Mouse (Mus musculus): ENCODE measurements around the gene Dynll2. TPM values are rescaled to one million over a fixed set of nuclear protein-coding genes. Genes with fewer than 3 reads are reported as not detected.

Dynll2 gene
- polyA plus RNA-seq, 1 experiment from 2014 or later, result 17.3 TPM

DNA sequence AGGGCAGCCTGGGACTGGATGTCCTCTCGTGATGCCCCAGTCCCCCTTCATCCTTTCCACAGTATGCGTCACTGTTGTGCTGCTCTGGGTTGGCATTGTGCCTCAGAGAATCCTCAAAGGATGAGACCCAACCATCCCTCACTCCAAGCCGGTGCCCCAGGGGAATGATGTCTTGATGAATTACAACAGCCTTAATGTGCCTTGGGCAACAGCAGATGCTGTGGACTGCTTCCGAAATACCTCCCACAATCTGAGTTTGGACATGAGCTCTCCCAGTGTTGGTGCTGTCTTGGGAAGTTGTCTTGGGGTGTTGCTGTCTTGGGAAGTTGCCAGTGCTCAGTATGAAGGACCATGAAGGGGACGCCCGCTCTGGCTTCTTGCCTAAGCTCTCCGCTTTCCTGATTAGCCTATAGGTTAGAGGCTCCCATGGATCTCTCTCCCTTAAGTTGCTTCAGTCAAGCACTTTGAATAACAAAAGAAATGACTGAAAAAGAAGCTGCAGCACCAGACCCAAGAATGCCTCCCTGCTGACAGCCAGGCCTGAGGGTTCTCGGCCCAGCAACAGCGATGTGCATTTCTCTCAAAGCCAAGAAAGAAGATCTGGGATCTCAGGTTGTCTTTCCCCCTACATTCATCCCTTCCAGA is 40.2 kb upstream of the Dynll2 start:
- Histone ChIP-seq H3K4me3 (ENCODE audit: control insufficient read depth in 1 of 2, insufficient read depth in 1 of 2, low read depth in 1 of 2, low read length in 2 of 2) (no peak overlapping the region), H3K9me3 (ENCODE audit: control insufficient read depth, low read length) (no peaks in the 10 kb centered on the region), H3K4me1 (ENCODE audit: control insufficient read depth in 2 of 2, insufficient read depth in 2 of 2, low read length in 2 of 2) (peaks cover 9 to 13% of the 10 kb centered on the region in 2 experiments; a peak in 3 of 4 replicates), H3K27ac (replicated peaks in 1 of 2; ENCODE audit: control insufficient read depth in 1 of 2, insufficient read depth in 1 of 2, low read depth in 2 of 2, low read length in 2 of 2) (no peak overlapping the region), H3K9ac (ENCODE audit: low read length) (peak overlapping the region; percentile 19; the same call in 1 of the 2 replicates), H3K36me3 (ENCODE audit: control insufficient read depth, insufficient read depth, low read length) (no peaks in the 10 kb centered on the region), H3K27me3 (ENCODE audit: control insufficient read depth, insufficient read depth, low read length) (no peaks in the 10 kb centered on the region), H3K4me2 (ENCODE audit: low read length) (no peak overlapping the region)
- ATAC-seq (ENCODE audit: insufficient number of reproducible peaks, insufficient read depth, low FRiP score, low read depth), result no peak
- WGBS, result 75% methylated on average over 9 of the region's 9 CpGs

DNA sequence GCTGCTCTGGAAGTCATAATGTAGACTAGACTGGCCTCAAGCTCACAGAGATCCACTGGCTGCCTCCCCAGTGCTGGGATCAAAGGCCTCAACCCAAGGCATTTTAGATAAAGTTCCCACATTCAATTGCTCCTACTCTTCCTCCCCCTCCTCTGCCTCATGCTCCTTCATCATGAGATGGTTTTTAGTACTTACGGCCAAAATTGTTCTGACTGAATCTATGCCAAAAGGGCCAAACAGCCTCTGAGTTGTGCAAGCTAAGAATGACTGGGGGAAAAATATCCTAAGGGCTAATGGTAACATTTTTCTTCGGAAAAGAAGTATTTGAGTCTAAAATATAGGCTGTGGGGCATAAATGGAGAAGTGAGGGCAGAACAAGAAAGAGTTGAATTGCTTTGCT is 36.6 kb upstream of the Dynll2 start:
- Histone ChIP-seq H3K4me2 (ENCODE audit: low read length) (no peak overlapping the region), H3K4me1 (ENCODE audit: control insufficient read depth in 2 of 2, insufficient read depth in 2 of 2, low read length in 2 of 2) (peaks cover 13 to 16% of the 10 kb centered on the region in 2 experiments), H3K9ac (ENCODE audit: low read length) (no peak overlapping the region), H3K27me3 (ENCODE audit: control insufficient read depth, insufficient read depth, low read length) (no peaks in the 10 kb centered on the region), H3K4me3 (ENCODE audit: control insufficient read depth in 1 of 2, insufficient read depth in 1 of 2, low read depth in 1 of 2, low read length in 2 of 2) (no peak overlapping the region), H3K9me3 (ENCODE audit: control insufficient read depth, low read length) (no peaks in the 10 kb centered on the region), H3K36me3 (ENCODE audit: control insufficient read depth, insufficient read depth, low read length) (no peaks in the 10 kb centered on the region), H3K27ac (replicated peaks in 1 of 2; ENCODE audit: control insufficient read depth in 1 of 2, insufficient read depth in 1 of 2, low read depth in 2 of 2, low read length in 2 of 2) (no peak overlapping the region)
- ATAC-seq (ENCODE audit: insufficient number of reproducible peaks, insufficient read depth, low FRiP score, low read depth), result no peak
- WGBS, result 71% methylated on average over 2 of the region's 2 CpGs

DNA sequence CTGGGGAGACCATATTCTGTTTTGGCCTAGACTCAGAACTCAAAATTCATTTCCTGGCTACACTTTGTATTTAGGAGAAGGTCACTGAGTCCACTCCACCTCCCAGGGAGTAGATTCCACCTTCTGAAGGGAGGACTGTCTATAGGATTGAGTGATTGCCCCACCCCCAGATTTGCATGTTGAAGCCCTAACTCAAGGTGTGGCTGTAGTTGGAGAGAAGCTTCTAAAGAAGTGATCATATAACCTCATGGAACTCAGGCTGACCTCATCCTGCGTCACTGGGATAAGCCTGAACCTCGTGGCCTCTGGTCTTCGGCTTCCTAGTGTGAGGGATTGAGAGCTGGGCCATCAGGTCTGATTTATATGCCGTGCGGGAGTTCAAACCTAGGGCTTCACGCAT is 28.5 kb upstream of the Dynll2 start:
- Histone ChIP-seq H3K4me3 (ENCODE audit: control insufficient read depth in 1 of 2, insufficient read depth in 1 of 2, low read depth in 1 of 2, low read length in 2 of 2) (no peak overlapping the region), H3K27me3 (ENCODE audit: control insufficient read depth, insufficient read depth, low read length) (no peaks in the 10 kb centered on the region), H3K36me3 (ENCODE audit: control insufficient read depth, insufficient read depth, low read length) (no peaks in the 10 kb centered on the region), H3K27ac (replicated peaks in 1 of 2; ENCODE audit: control insufficient read depth in 1 of 2, insufficient read depth in 1 of 2, low read depth in 2 of 2, low read length in 2 of 2) (no peak overlapping the region), H3K4me2 (ENCODE audit: low read length) (no peak overlapping the region), H3K4me1 (ENCODE audit: control insufficient read depth in 2 of 2, insufficient read depth in 2 of 2, low read length in 2 of 2) (peaks cover 11% of the 10 kb centered on the region in 2 experiments; a peak in 3 of 4 replicates), H3K9me3 (ENCODE audit: control insufficient read depth, low read length) (no peaks in the 10 kb centered on the region), H3K9ac (ENCODE audit: low read length) (no peak overlapping the region)
- 82% methylated on average over 6 of the region's 6 CpGs for WGBS
- ATAC-seq (ENCODE audit: insufficient number of reproducible peaks, insufficient read depth, low FRiP score, low read depth), result no peak

DNA sequence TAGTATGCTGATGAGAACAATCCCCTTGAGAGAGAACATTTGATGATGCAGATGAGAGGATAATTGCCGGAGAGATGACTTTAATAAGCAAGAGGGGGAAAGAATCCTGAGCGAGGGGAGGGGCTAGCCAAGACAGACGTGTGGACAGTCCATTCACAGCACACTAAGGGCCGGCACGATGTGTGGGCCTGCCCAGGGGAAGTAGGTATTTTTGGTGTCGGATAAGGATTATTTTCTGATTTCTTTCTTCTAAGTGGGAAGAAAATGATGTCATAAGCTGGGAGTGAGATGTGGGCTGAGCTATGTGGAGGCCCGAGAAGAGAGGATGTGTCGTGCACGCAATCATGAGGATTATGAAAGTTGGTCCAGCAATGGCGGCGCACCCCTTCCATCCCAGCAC is 27.8 kb upstream of the Dynll2 start:
- H3K36me3 ChIP-seq (ENCODE audit: control insufficient read depth, insufficient read depth, low read length), result no peaks in the 10 kb centered on the region
- H3K9ac ChIP-seq (ENCODE audit: low read length), result no peak overlapping the region
- no peak for ATAC-seq (ENCODE audit: insufficient number of reproducible peaks, insufficient read depth, low FRiP score, low read depth)
- no peak overlapping the region for H3K27ac ChIP-seq (replicated peaks in 1 of 2; ENCODE audit: control insufficient read depth in 1 of 2, insufficient read depth in 1 of 2, low read depth in 2 of 2, low read length in 2 of 2)
- H3K4me2 ChIP-seq (ENCODE audit: low read length), result no peak overlapping the region
- no peaks in the 10 kb centered on the region for H3K27me3 ChIP-seq (ENCODE audit: control insufficient read depth, insufficient read depth, low read length)
- H3K4me3 ChIP-seq (ENCODE audit: control insufficient read depth in 1 of 2, insufficient read depth in 1 of 2, low read depth in 1 of 2, low read length in 2 of 2), result no peak overlapping the region
- no peaks in the 10 kb centered on the region for H3K9me3 ChIP-seq (ENCODE audit: control insufficient read depth, low read length)
- H3K4me1 ChIP-seq (ENCODE audit: control insufficient read depth in 2 of 2, insufficient read depth in 2 of 2, low read length in 2 of 2), result peaks cover 12 to 14% of the 10 kb centered on the region in 2 experiments
- WGBS, result 82% methylated on average over 11 of the region's 11 CpGs

DNA sequence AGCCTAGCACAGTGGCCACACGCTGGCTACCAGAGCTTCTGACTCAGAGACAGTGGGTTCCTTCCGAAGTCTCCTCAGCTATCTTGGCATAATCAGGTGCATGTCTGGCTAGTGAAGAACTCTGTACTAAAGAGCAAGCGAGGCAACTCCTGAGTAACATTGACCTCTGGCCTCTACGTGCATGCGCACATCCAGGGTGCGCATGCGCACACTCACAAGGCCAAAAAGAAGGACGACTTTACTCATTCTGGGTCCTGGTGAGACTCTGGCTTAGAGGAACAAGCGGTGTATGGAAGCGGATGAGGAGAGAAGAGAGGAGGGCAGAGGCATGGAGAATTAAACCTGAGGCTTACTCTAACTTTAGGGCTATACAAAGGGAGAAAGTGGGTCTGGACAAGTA is 26.3 kb upstream of the Dynll2 start:
- H3K27me3 ChIP-seq (ENCODE audit: control insufficient read depth, insufficient read depth, low read length), result no peaks in the 10 kb centered on the region
- H3K4me1 ChIP-seq (ENCODE audit: control insufficient read depth in 2 of 2, insufficient read depth in 2 of 2, low read length in 2 of 2), result peaks cover 17 to 19% of the 10 kb centered on the region in 2 experiments
- no peak for ATAC-seq (ENCODE audit: insufficient number of reproducible peaks, insufficient read depth, low FRiP score, low read depth)
- no peaks in the 10 kb centered on the region for H3K36me3 ChIP-seq (ENCODE audit: control insufficient read depth, insufficient read depth, low read length)
- H3K27ac ChIP-seq (replicated peaks in 1 of 2; ENCODE audit: control insufficient read depth in 1 of 2, insufficient read depth in 1 of 2, low read depth in 2 of 2, low read length in 2 of 2), result no peak overlapping the region
- no peak overlapping the region for H3K4me3 ChIP-seq (ENCODE audit: control insufficient read depth in 1 of 2, insufficient read depth in 1 of 2, low read depth in 1 of 2, low read length in 2 of 2)
- no peak overlapping the region for H3K9ac ChIP-seq (ENCODE audit: low read length)
- 88% methylated on average over 10 of the region's 10 CpGs for WGBS
- H3K4me2 ChIP-seq (ENCODE audit: low read length), result no peak overlapping the region
- no peaks in the 10 kb centered on the region for H3K9me3 ChIP-seq (ENCODE audit: control insufficient read depth, low read length)

DNA sequence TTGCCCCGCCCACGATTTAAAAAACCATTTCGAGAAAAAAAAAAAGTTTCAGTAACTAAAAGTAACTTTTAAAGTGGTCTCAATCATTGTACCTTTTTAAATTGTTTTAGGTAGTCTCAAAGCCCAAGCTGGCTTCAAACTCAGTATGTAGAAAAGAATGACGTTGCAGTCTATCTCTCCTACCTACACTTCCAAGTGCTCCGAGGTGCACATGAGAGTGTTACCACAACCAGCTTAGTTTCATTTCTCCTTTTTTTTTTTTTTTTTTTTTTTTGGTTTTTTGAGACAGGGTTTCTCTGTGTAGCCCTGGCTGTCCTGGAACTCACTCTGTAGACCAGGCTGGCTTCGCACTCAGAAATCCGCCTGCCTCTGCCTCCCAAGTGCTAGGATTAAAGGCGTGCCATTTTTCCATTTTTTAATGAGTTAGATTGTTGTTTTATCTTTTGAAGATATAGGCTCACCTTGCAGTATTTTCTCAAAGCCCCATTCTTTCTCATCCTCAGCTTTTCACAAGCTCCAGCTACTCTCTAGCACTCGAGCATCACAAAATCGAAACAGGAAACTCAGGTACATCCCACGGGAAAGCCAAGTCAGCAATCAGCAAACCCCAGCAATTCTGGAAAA is 25.4 kb upstream of the Dynll2 start:
- no peaks in the 10 kb centered on the region for H3K36me3 ChIP-seq (ENCODE audit: control insufficient read depth, insufficient read depth, low read length)
- 88% methylated on average over 11 of the region's 11 CpGs for WGBS
- H3K4me2 ChIP-seq (ENCODE audit: low read length), result no peak overlapping the region

DNA sequence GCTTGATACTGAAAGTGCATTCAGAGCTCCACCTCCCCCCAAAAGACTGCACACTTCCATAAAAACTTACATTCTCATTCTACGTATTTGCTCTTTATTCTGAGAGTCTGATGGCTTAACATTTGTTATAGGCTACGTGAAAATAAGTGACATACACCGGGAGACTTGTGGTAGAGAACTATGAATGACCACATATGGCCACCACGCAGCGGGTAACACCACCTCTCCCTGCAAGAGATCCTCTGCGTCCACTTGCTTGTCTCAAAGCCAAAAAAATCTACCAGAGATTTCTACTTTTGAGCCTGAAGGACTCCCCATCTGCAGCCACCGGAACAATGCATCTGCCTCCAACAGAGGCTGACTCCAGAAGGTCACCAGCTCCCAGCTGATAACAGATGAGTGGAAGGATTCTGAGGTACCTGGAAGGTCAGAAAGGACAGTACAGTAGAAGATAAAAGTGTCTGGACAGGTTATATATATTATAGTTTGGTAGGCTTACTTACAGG is 24.6 kb upstream of the Dynll2 start:
- no peaks in the 10 kb centered on the region for H3K9me3 ChIP-seq (ENCODE audit: control insufficient read depth, low read length)
- no peak overlapping the region for H3K9ac ChIP-seq (ENCODE audit: low read length)
- no peak overlapping the region for H3K4me2 ChIP-seq (ENCODE audit: low read length)
- peaks cover 14 to 19% of the 10 kb centered on the region in 2 experiments for H3K4me1 ChIP-seq (ENCODE audit: control insufficient read depth in 2 of 2, insufficient read depth in 2 of 2, low read length in 2 of 2)
- H3K27me3 ChIP-seq (ENCODE audit: control insufficient read depth, insufficient read depth, low read length), result no peaks in the 10 kb centered on the region
- H3K36me3 ChIP-seq (ENCODE audit: control insufficient read depth, insufficient read depth, low read length), result no peaks in the 10 kb centered on the region
- H3K27ac ChIP-seq (replicated peaks in 1 of 2; ENCODE audit: control insufficient read depth in 1 of 2, insufficient read depth in 1 of 2, low read depth in 2 of 2, low read length in 2 of 2), result no peak overlapping the region
- no peak overlapping the region for H3K4me3 ChIP-seq (ENCODE audit: control insufficient read depth in 1 of 2, insufficient read depth in 1 of 2, low read depth in 1 of 2, low read length in 2 of 2)
- 70% methylated on average over 7 of the region's 7 CpGs for WGBS
- no peak for ATAC-seq (ENCODE audit: insufficient number of reproducible peaks, insufficient read depth, low FRiP score, low read depth)

More for the DNA sequence above, 25.4 kb upstream of the Dynll2 start:
- Histone ChIP-seq H3K9ac (ENCODE audit: low read length) (no peak overlapping the region), H3K27ac (replicated peaks in 1 of 2; ENCODE audit: control insufficient read depth in 1 of 2, insufficient read depth in 1 of 2, low read depth in 2 of 2, low read length in 2 of 2) (no peak overlapping the region), H3K9me3 (ENCODE audit: control insufficient read depth, low read length) (no peaks in the 10 kb centered on the region), H3K27me3 (ENCODE audit: control insufficient read depth, insufficient read depth, low read length) (no peaks in the 10 kb centered on the region), H3K4me1 (ENCODE audit: control insufficient read depth in 2 of 2, insufficient read depth in 2 of 2, low read length in 2 of 2) (peaks cover 14 to 19% of the 10 kb centered on the region in 2 experiments), H3K4me3 (ENCODE audit: control insufficient read depth in 1 of 2, insufficient read depth in 1 of 2, low read depth in 1 of 2, low read length in 2 of 2) (no peak overlapping the region)
- no peak for ATAC-seq (ENCODE audit: insufficient number of reproducible peaks, insufficient read depth, low FRiP score, low read depth)
